Mouse (Mus musculus): ENCODE results near the gene Pla1a.

The Pla1a gene

GRCm38 (mm10) chr16:38374379-38375140 lies 58.4 kb downstream of the Pla1a start:
- Histone ChIP-seq H3K27me3 (ENCODE audit: insufficient read depth, low read length) (peaks cover 70% of the 10 kb centered on the region), H3K4me1 (replicated peaks; ENCODE audit: low read depth, low read length) (peaks cover 32% of the 10 kb centered on the region), H3K9me3 (ENCODE audit: low read length) (no peaks in the 10 kb centered on the region), H3K36me3 (ENCODE audit: insufficient read depth, low read length) (no peaks in the 10 kb centered on the region), H3K4me3 (replicated peaks; ENCODE audit: low read length) (peak overlapping the region; percentile 71)
- no peak for TF ChIP-seq CTCF (conservative IDR thresholded peaks at IDR 0.05; ENCODE audit: low read length)
- no peak for TF ChIP-seq NANOG (IDR thresholded peaks at IDR 0.05; ENCODE audit: borderline replicate concordance, low read length)
- TF ChIP-seq POU5F1 (IDR thresholded peaks at IDR 0.05; ENCODE audit: borderline replicate concordance, low read length), result no peak

GRCm38 (mm10) chr16:38373941-38374340 lies 59.0 kb downstream of the Pla1a start:
- peaks cover 38% of the 10 kb centered on the region for H3K4me1 ChIP-seq (replicated peaks; ENCODE audit: low read depth, low read length)
- peaks cover 76% of the 10 kb centered on the region for H3K27me3 ChIP-seq (ENCODE audit: insufficient read depth, low read length)
- peak overlapping the region; percentile 71 for H3K4me3 ChIP-seq (replicated peaks; ENCODE audit: low read length)
- TF ChIP-seq NANOG (IDR thresholded peaks at IDR 0.05; ENCODE audit: borderline replicate concordance, low read length), result no peak
- no peak for TF ChIP-seq POU5F1 (IDR thresholded peaks at IDR 0.05; ENCODE audit: borderline replicate concordance, low read length)
- TF ChIP-seq CTCF (conservative IDR thresholded peaks at IDR 0.05; ENCODE audit: low read length), result no peak
- no peaks in the 10 kb centered on the region for H3K36me3 ChIP-seq (ENCODE audit: insufficient read depth, low read length)
- no peaks in the 10 kb centered on the region for H3K9me3 ChIP-seq (ENCODE audit: low read length)

- no peak for TF ChIP-seq NANOG (IDR thresholded peaks at IDR 0.05; ENCODE audit: borderline replicate concordance, low read length)
- no peak for TF ChIP-seq POU5F1 (IDR thresholded peaks at IDR 0.05; ENCODE audit: borderline replicate concordance, low read length)
- TF ChIP-seq CTCF (conservative IDR thresholded peaks at IDR 0.05; ENCODE audit: low read length), result no peak
- no peaks in the 10 kb centered on the region for H3K36me3 ChIP-seq (ENCODE audit: insufficient read depth, low read length)
- H3K4me3 ChIP-seq (replicated peaks; ENCODE audit: low read length), result peak overlapping the region; percentile 71
- peaks cover 38% of the 10 kb centered on the region for H3K4me1 ChIP-seq (replicated peaks; ENCODE audit: low read depth, low read length)
- no peaks in the 10 kb centered on the region for H3K9me3 ChIP-seq (ENCODE audit: low read length)
- peaks cover 78% of the 10 kb centered on the region for H3K27me3 ChIP-seq (ENCODE audit: insufficient read depth, low read length)
Observed at GRCm38 (mm10) chr16:38373439-38373838, 59.5 kb downstream of the Pla1a start.

GRCm38 (mm10) chr16:38372876-38373275 lies 60.1 kb downstream of the Pla1a start:
- no peak overlapping the region for H3K4me3 ChIP-seq (replicated peaks; ENCODE audit: low read length)
- no peaks in the 10 kb centered on the region for H3K36me3 ChIP-seq (ENCODE audit: insufficient read depth, low read length)
- no peak for TF ChIP-seq POU5F1 (IDR thresholded peaks at IDR 0.05; ENCODE audit: borderline replicate concordance, low read length)
- no peak for TF ChIP-seq NANOG (IDR thresholded peaks at IDR 0.05; ENCODE audit: borderline replicate concordance, low read length)
- TF ChIP-seq CTCF (conservative IDR thresholded peaks at IDR 0.05; ENCODE audit: low read length), result no peak
- peaks cover 80% of the 10 kb centered on the region for H3K27me3 ChIP-seq (ENCODE audit: insufficient read depth, low read length)
- peaks cover 38% of the 10 kb centered on the region for H3K4me1 ChIP-seq (replicated peaks; ENCODE audit: low read depth, low read length)
- H3K9me3 ChIP-seq (ENCODE audit: low read length), result no peaks in the 10 kb centered on the region

- no peak for TF ChIP-seq NANOG (IDR thresholded peaks at IDR 0.05; ENCODE audit: borderline replicate concordance, low read length)
- no peak for TF ChIP-seq POU5F1 (IDR thresholded peaks at IDR 0.05; ENCODE audit: borderline replicate concordance, low read length)
- no peak for TF ChIP-seq CTCF (conservative IDR thresholded peaks at IDR 0.05; ENCODE audit: low read length)
- Histone ChIP-seq H3K9me3 (ENCODE audit: low read length) (no peaks in the 10 kb centered on the region), H3K27me3 (ENCODE audit: insufficient read depth, low read length) (peaks cover 70% of the 10 kb centered on the region), H3K4me3 (replicated peaks; ENCODE audit: low read length) (no peak overlapping the region), H3K36me3 (ENCODE audit: insufficient read depth, low read length) (no peaks in the 10 kb centered on the region), H3K4me1 (replicated peaks; ENCODE audit: low read depth, low read length) (peaks cover 32% of the 10 kb centered on the region)
Observed at GRCm38 (mm10) chr16:38371705-38372296, 61.1 kb downstream of the Pla1a start.

GRCm38 (mm10) chr16:38370633-38371374 lies 62.1 kb downstream of the Pla1a start:
- TF ChIP-seq POU5F1 (IDR thresholded peaks at IDR 0.05; ENCODE audit: borderline replicate concordance, low read length), result no peak
- TF ChIP-seq NANOG (IDR thresholded peaks at IDR 0.05; ENCODE audit: borderline replicate concordance, low read length), result no peak
- no peak for TF ChIP-seq CTCF (conservative IDR thresholded peaks at IDR 0.05; ENCODE audit: low read length)
- H3K36me3 ChIP-seq (ENCODE audit: insufficient read depth, low read length), result no peaks in the 10 kb centered on the region
- peaks cover 65% of the 10 kb centered on the region for H3K27me3 ChIP-seq (ENCODE audit: insufficient read depth, low read length)

GRCm38 (mm10) chr16:38369992-38370484 lies 62.9 kb downstream of the Pla1a start:
- no peak for TF ChIP-seq POU5F1 (IDR thresholded peaks at IDR 0.05; ENCODE audit: borderline replicate concordance, low read length)
- TF ChIP-seq NANOG (IDR thresholded peaks at IDR 0.05; ENCODE audit: borderline replicate concordance, low read length), result no peak
- no peak for TF ChIP-seq CTCF (conservative IDR thresholded peaks at IDR 0.05; ENCODE audit: low read length)
- peaks cover 23% of the 10 kb centered on the region for H3K4me1 ChIP-seq (replicated peaks; ENCODE audit: low read depth, low read length)
- H3K36me3 ChIP-seq (ENCODE audit: insufficient read depth, low read length), result no peaks in the 10 kb centered on the region
- H3K4me3 ChIP-seq (replicated peaks; ENCODE audit: low read length), result no peak overlapping the region
- H3K9me3 ChIP-seq (ENCODE audit: low read length), result no peaks in the 10 kb centered on the region
- H3K27me3 ChIP-seq (ENCODE audit: insufficient read depth, low read length), result peaks cover 57% of the 10 kb centered on the region

More at GRCm38 (mm10) chr16:38370633-38371374, 62.1 kb downstream of the Pla1a start:
- Histone ChIP-seq H3K4me3 (replicated peaks; ENCODE audit: low read length) (no peak overlapping the region), H3K4me1 (replicated peaks; ENCODE audit: low read depth, low read length) (peaks cover 24% of the 10 kb centered on the region), H3K9me3 (ENCODE audit: low read length) (no peaks in the 10 kb centered on the region)

GRCm38 (mm10) chr16:38369431-38369830 lies 63.5 kb downstream of the Pla1a start:
- TF ChIP-seq POU5F1 (IDR thresholded peaks at IDR 0.05; ENCODE audit: borderline replicate concordance, low read length) (no peak), NANOG (IDR thresholded peaks at IDR 0.05; ENCODE audit: borderline replicate concordance, low read length) (no peak), CTCF (conservative IDR thresholded peaks at IDR 0.05; ENCODE audit: low read length) (no peak)
- no peaks in the 10 kb centered on the region for H3K36me3 ChIP-seq (ENCODE audit: insufficient read depth, low read length)
- H3K27me3 ChIP-seq (ENCODE audit: insufficient read depth, low read length), result peaks cover 51% of the 10 kb centered on the region
- peaks cover 22% of the 10 kb centered on the region for H3K4me1 ChIP-seq (replicated peaks; ENCODE audit: low read depth, low read length)
- no peaks in the 10 kb centered on the region for H3K9me3 ChIP-seq (ENCODE audit: low read length)
- H3K4me3 ChIP-seq (replicated peaks; ENCODE audit: low read length), result no peak overlapping the region
